Mouse (Mus musculus): ENCODE measurements at regions not wholly inside any gene's neighbourhood (a gene's known extent, or its start where the extent isn't known, plus 50 kb on each side); places are given as distances from the start of the nearest gene placed in this dataset.
"Not testable (repeated sequence)": the region's sequence is repeated elsewhere in the genome, so short reads cannot be mapped to it uniquely, and the experiment has no call there.

GRCm38 (mm10) chr15:91975606-91976005, 75.4 kb upstream of the Cntn1 start:
- no peaks in the 10 kb centered on the region for H3K27me3 ChIP-seq (replicated peaks; ENCODE audit: control insufficient read depth, insufficient read depth, low read length)
- 70% methylated on average over 2 of the region's 2 CpGs for WGBS
- no peak overlapping the region for H3K27ac ChIP-seq (ENCODE audit: low read depth, low read length)
- no peak overlapping the region for H3K9ac ChIP-seq (ENCODE audit: low read depth, low read length)
- no peak overlapping the region for H3K4me2 ChIP-seq (ENCODE audit: low read length)
- H3K4me1 ChIP-seq (ENCODE audit: control insufficient read depth, insufficient read depth, low read depth, low read length): peaks cover 3% of the 10 kb centered on the region; the same call in 1 of the 2 replicates
- no peaks in the 10 kb centered on the region for H3K9me3 ChIP-seq (ENCODE audit: control insufficient read depth, low read length)
- ATAC-seq: no peak
- no peaks in the 10 kb centered on the region for H3K36me3 ChIP-seq (ENCODE audit: control insufficient read depth, insufficient read depth, low read length)
- no peak overlapping the region for H3K4me3 ChIP-seq (ENCODE audit: low read length)

- H3K9me3 ChIP-seq (ENCODE audit: control insufficient read depth, low read length); H3K4me2 ChIP-seq (ENCODE audit: low read length); H3K36me3 ChIP-seq (ENCODE audit: control insufficient read depth, insufficient read depth, low read length); H3K9ac ChIP-seq (ENCODE audit: low read depth, low read length); ATAC-seq; H3K27me3 ChIP-seq (replicated peaks; ENCODE audit: control insufficient read depth, insufficient read depth, low read length); H3K4me3 ChIP-seq (ENCODE audit: low read length); H3K27ac ChIP-seq (ENCODE audit: low read depth, low read length); H3K4me1 ChIP-seq (ENCODE audit: control insufficient read depth, insufficient read depth, low read depth, low read length): not testable (repeated sequence)
- 97% methylated on average over 15 of the region's 15 CpGs for WGBS
These were observed 67.8 kb upstream of the Cntn1 start for GRCm38 (mm10) chr15:91983186-91983585.

GRCm38 (mm10) chr15:92000086-92000485, 50.9 kb upstream of the Cntn1 start:
- Histone ChIP-seq H3K4me3 (ENCODE audit: low read length) (no peak overlapping the region), H3K4me1 (ENCODE audit: control insufficient read depth, insufficient read depth, low read depth, low read length) (no peaks in the 10 kb centered on the region), H3K27me3 (replicated peaks; ENCODE audit: control insufficient read depth, insufficient read depth, low read length) (no peaks in the 10 kb centered on the region), H3K36me3 (ENCODE audit: control insufficient read depth, insufficient read depth, low read length) (no peaks in the 10 kb centered on the region), H3K4me2 (ENCODE audit: low read length) (no peak overlapping the region), H3K27ac (ENCODE audit: low read depth, low read length) (no peak overlapping the region), H3K9me3 (ENCODE audit: control insufficient read depth, low read length) (no peaks in the 10 kb centered on the region), H3K9ac (ENCODE audit: low read depth, low read length) (no peak overlapping the region)
- ATAC-seq: peak; percentile 58; the same call in 1 of the 2 replicates
- WGBS: 65% methylated on average over 6 of the region's 6 CpGs

All from hindbrain, embryonic 16.5 days (tissue).